Mouse (Mus musculus) kidney, adult 2 months (tissue): ENCODE measurements at regions not wholly inside any gene's neighbourhood (a gene's known extent, or its start where the extent isn't known, plus 50 kb on each side); places are given as distances from the start of the nearest gene placed in this dataset.

Source experiments
- CTCF ChIP-seq: fragments of 200-500 bp; conservative IDR thresholded peaks from 2 replicates; pipeline ENCODE4 v1.5.1; 2011; ENCODE audit warnings: low read depth, mild to moderate bottlenecking, control low read depth, low read length, moderate library complexity, mixed read lengths; ENCODE audit not compliant: insufficient read depth, insufficient read length
- POLR2A ChIP-seq: fragments of 200-500 bp; IDR thresholded peaks from one replicate; pipeline ENCODE4 v1.6.1; 2011; ENCODE audit warnings: low read depth, low read length, control low read depth

- TF ChIP-seq CTCF (peak; percentile 93), POLR2A (no peak)
Observed at GRCm38 (mm10) chr2:138033379-138034122, 222.8 kb upstream of the Btbd3 start.
